Mouse (Mus musculus): ENCODE measurements around the gene Fbxw11.

DNA sequence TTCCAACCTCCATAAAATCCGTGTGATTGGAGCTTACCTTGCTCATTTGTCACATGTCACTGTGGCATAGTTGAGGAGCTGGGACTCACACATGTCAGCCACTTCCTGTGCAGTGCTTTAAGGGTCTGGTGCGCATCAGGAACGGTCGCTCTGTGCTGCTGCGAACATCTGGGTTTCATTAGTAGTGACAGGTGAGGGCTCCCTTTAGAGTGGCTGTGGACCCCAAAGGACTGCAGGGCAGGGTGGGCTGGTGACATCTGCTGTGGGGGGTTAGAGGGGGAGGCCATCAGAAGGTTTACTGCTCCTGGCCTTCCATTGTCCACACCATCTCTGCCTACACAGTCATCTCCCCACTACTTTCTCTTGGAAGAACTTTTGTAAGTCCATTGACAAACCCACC is 101.4 kb downstream of the Fbxw11 start:
- TF ChIP-seq CTCF (IDR thresholded peaks at IDR 0.05; ENCODE audit: control insufficient read depth, insufficient read depth, insufficient replicate concordance, low read depth, low read length) (no peak), POLR2A (IDR thresholded peaks at IDR 0.05; ENCODE audit: control insufficient read depth, low read depth, low read length) (no peak)
